ENCODE assay signal across 20 mouse cellular contexts in the genomic region with DNA sequence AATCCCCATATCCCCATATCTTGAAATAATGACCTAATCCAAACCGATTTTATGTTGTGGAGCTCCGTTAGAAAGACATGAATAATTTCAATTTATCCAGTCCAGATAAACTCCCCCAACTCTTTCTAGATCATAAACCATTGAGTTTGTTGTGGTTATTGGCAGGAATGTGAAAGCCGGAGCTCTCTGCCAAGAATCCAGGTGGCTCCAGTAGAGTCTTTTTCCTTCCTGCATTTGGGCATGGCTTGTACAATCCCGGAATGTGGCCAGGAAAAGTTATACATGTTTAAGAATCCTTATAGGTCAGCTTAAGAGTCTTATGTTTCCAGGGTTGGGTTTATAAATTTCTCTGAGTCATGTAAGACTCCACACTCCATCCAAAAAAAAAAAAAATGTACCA.
"Had no signal": no experiment of that assay in that cellular context is flagged by ENCODE, and none has a peak within 500 bp of the region (broad histone marks: within the 10 kb centered on the region; RNA-seq: fewer than 3 reads in every experiment).

No protein-coding gene starts in this region.

- H3K4me1 ChIP-seq: limb, embryonic 12.5 days; liver, embryonic 12.5 days; liver, embryonic 15.5 days; lung, embryonic 15.5 days; megakaryocyte, embryonic 14.5 days; midbrain, embryonic 10.5 days; midbrain, embryonic 13.5 days; neural tube, embryonic 13.5 days had no signal

- H3K9me3 ChIP-seq: limb, embryonic 12.5 days; liver, embryonic 12.5 days; liver, embryonic 15.5 days; lung, embryonic 15.5 days; midbrain, embryonic 10.5 days; midbrain, embryonic 13.5 days; neural tube, embryonic 13.5 days had no signal

- DNase-seq: kidney, adult 9 months; kidney, postnatal 14 days; kidney, postnatal 4 days; liver; lung, adult 18-20 months; lung, postnatal 10 days; lung, postnatal 36 days; thymus, adult 2 months; thymus, postnatal 14 days; thymus, postnatal 4 days had no signal

- H3K27ac ChIP-seq: limb, embryonic 12.5 days; liver, embryonic 12.5 days; liver, embryonic 15.5 days; lung, embryonic 15.5 days; midbrain, embryonic 10.5 days; midbrain, embryonic 13.5 days; neural tube, embryonic 13.5 days had no signal

- H3K4me2 ChIP-seq: limb, embryonic 12.5 days; liver, embryonic 12.5 days; liver, embryonic 15.5 days; lung, embryonic 15.5 days; midbrain, embryonic 13.5 days; neural tube, embryonic 13.5 days had no signal

- H3K27me3 ChIP-seq: limb, embryonic 12.5 days; liver, embryonic 12.5 days; liver, embryonic 15.5 days; lung, embryonic 15.5 days; megakaryocyte, embryonic 14.5 days; midbrain, embryonic 13.5 days; neural tube, embryonic 13.5 days had no signal

- H3K36me3 ChIP-seq: limb, embryonic 12.5 days; liver, embryonic 12.5 days; liver, embryonic 15.5 days; lung, embryonic 15.5 days; midbrain, embryonic 10.5 days; midbrain, embryonic 13.5 days; neural tube, embryonic 13.5 days had no signal

- H3K9ac ChIP-seq: limb, embryonic 12.5 days; liver, embryonic 12.5 days; liver, embryonic 15.5 days; lung, embryonic 15.5 days; midbrain, embryonic 13.5 days; neural tube, embryonic 13.5 days had no signal

- ATAC-seq: liver, embryonic 12.5 days; midbrain, embryonic 13.5 days; midbrain, embryonic 16.5 days had no signal

- H3K4me3 ChIP-seq: limb, embryonic 12.5 days; liver, embryonic 12.5 days; liver, embryonic 15.5 days; lung, embryonic 15.5 days; megakaryocyte, embryonic 14.5 days; midbrain, embryonic 10.5 days; midbrain, embryonic 13.5 days; myocyte; neural tube, embryonic 13.5 days had no signal
